In the genomic region with DNA sequence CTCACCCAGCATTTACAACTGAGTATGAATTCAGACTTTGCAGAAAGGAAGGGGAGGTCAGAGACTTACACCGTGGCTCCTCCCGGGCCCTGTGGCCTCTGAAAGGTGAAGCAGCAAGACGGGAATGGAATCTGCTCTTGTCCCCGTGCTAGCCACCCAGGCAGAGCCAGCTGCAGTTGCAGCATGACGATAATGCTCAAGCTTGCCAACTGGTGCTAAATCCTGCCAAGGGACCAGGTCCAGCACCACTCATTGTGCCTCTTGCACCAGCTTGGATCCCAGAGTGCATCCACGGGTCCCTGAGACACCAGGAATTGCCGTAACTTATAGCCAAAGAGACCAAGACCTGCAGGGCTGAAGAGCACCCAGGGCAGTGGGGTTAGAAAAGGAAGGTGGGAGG, we compare ENCODE assay signal across 12 mouse cellular contexts. TPM values are rescaled to one million over a fixed set of nuclear protein-coding genes. Genes with fewer than 3 reads are reported as not detected.
DNase-seq lines count a peak whose midpoint lies in the region; ATAC-seq lines count a peak whose summit lies in the region.
"Had no signal": no experiment of that assay in that cellular context is flagged by ENCODE, and none has a peak within 500 bp of the region (broad histone marks: within the 10 kb centered on the region; RNA-seq: fewer than 3 reads in every experiment).

No protein-coding gene starts in this region.

- H3K27ac ChIP-seq in midbrain, embryonic 13.5 days = 0 out of 2 replicates have a peak overlapping the region, but pooled peaks have one; percentile 5
- no peak overlapping the region for H3K27ac ChIP-seq in midbrain, embryonic 14.5 days (replicated peaks; ENCODE audit: low read depth, low read length)
- H3K27ac ChIP-seq: embryonic facial prominence, embryonic 10.5 days; intestine, embryonic 15.5 days had no signal

- H3K9me3 ChIP-seq in midbrain, embryonic 13.5 days = no peaks in the 10 kb centered on the region
- no peaks in the 10 kb centered on the region for H3K9me3 ChIP-seq in midbrain, embryonic 14.5 days (ENCODE audit: control insufficient read depth, low read length)
- H3K9me3 ChIP-seq: embryonic facial prominence, embryonic 10.5 days; intestine, embryonic 15.5 days had no signal

- 86% methylated on average over 7 of the region's 7 CpGs for WGBS in midbrain, embryonic 13.5 days
- WGBS in midbrain, embryonic 14.5 days = 80% methylated on average over 7 of the region's 7 CpGs

- peak; percentile 58 to 60 for DNase-seq in heart, adult 9 months (ENCODE audit: low spot score in 2 of 2)
- no peak for DNase-seq in heart, postnatal 4 days
- DNase-seq in midbrain, embryonic 14.5 days = no peak
- DNase-seq in gastrocnemius, adult 18-20 months (ENCODE audit: low spot score) = peak; percentile 69
- DNase-seq in testis, postnatal 14 days (ENCODE audit: low spot score) = no peak
- no peak for DNase-seq in frontal cortex, postnatal 36 days (ENCODE audit: low spot score in 2 of 2)
- DNase-seq: lung, embryonic 14.5 days had no signal

- peaks cover 49% of the 10 kb centered on the region for H3K4me1 ChIP-seq in midbrain, embryonic 13.5 days (replicated peaks)
- peaks cover 30% of the 10 kb centered on the region for H3K4me1 ChIP-seq in midbrain, embryonic 14.5 days (ENCODE audit: control insufficient read depth, insufficient read depth, low read length)
- H3K4me1 ChIP-seq: intestine, embryonic 15.5 days had no signal

- no peak overlapping the region for H3K4me3 ChIP-seq in midbrain, embryonic 13.5 days (replicated peaks)
- H3K4me3 ChIP-seq in midbrain, embryonic 14.5 days (replicated peaks; ENCODE audit: low read depth, low read length) = no peak overlapping the region
- H3K4me3 ChIP-seq: embryonic facial prominence, embryonic 10.5 days; intestine, embryonic 15.5 days had no signal

- H3K36me3 ChIP-seq in midbrain, embryonic 13.5 days = no peaks in the 10 kb centered on the region
- no peaks in the 10 kb centered on the region for H3K36me3 ChIP-seq in midbrain, embryonic 14.5 days (ENCODE audit: control insufficient read depth, insufficient read depth, low read length)
- H3K36me3 ChIP-seq: intestine, embryonic 15.5 days had no signal

- no peak overlapping the region for H3K9ac ChIP-seq in midbrain, embryonic 13.5 days (replicated peaks)
- no peak overlapping the region for H3K9ac ChIP-seq in midbrain, embryonic 14.5 days (replicated peaks; ENCODE audit: low read length)
- H3K9ac ChIP-seq: intestine, embryonic 15.5 days; lung, embryonic 14.5 days had no signal

- ATAC-seq in midbrain, embryonic 13.5 days = no peak
- no peak for ATAC-seq in midbrain, embryonic 14.5 days (ENCODE audit: low FRiP score, low TSS enrichment)
- ATAC-seq: intestine, embryonic 15.5 days had no signal

- no peak overlapping the region for H3K4me2 ChIP-seq in midbrain, embryonic 13.5 days (replicated peaks)
- H3K4me2 ChIP-seq in midbrain, embryonic 14.5 days (ENCODE audit: low read length) = no peak overlapping the region
- H3K4me2 ChIP-seq: intestine, embryonic 15.5 days; lung, embryonic 14.5 days had no signal

- no peaks in the 10 kb centered on the region for H3K27me3 ChIP-seq in midbrain, embryonic 13.5 days
- H3K27me3 ChIP-seq in midbrain, embryonic 14.5 days (ENCODE audit: control insufficient read depth, insufficient read depth, low read length) = no peaks in the 10 kb centered on the region
- H3K27me3 ChIP-seq: intestine, embryonic 15.5 days had no signal

RNA-seq across cellular contexts. Expression of a gene that starts 36.1 kb away (rescaled TPM):
- 10 to 100 TPM; 18.7 to 20.1 TPM for total RNA-seq in heart, postnatal 4 days (2021)
- polyA plus RNA-seq in midbrain, embryonic 13.5 days (2015; fragmentation: Nextera tagmentation; extraction: Ambion mirVana) = 18.1 and 18.2 TPM in 2 replicates
- polyA plus RNA-seq in midbrain, embryonic 14.5 days (2014; fragmentation: Nextera tagmentation; extraction: Ambion mirVana) = 34.0 and 43.4 TPM in 2 replicates
- total RNA-seq in gastrocnemius, adult 18-20 months (2021) = 1 to 10 TPM; 6.2 to 7.2 TPM
- total RNA-seq: MEL; neutrophil, adult 5-6 weeks had no signal

Comparison
In these comparisons a context has a peak if more than half of its experiments do, and no peak if none do; other contexts are left out.
1. DNase-seq: peak in heart, adult 9 months (2 of 2) and gastrocnemius, adult 18-20 months (single experiment); none in heart, postnatal 4 days (single experiment), midbrain, embryonic 14.5 days (single experiment), testis, postnatal 14 days (single experiment) and frontal cortex, postnatal 36 days (0 of 2).